Mouse (Mus musculus) thymus, adult 2 months (tissue): ENCODE measurements around the gene Nmt1. TPM values are rescaled to one million over a fixed set of nuclear protein-coding genes. Genes with fewer than 3 reads are reported as not detected.

Source experiments
- DNase-seq: peaks from one replicate; pipeline ENCODE4 v3.0.0; 2021
- H3K27ac ChIP-seq: fragments of 200-500 bp; 2 replicates; pipeline ENCODE4 v1.5.1; 2012; ENCODE audit warnings: low read length, control low read depth; ENCODE audit not compliant: control insufficient read depth, insufficient read depth
- H3K27me3 ChIP-seq: fragments of 200-500 bp; 2 replicates; pipeline ENCODE4 v1.6.1; 2012; ENCODE audit warnings: mild to moderate bottlenecking, low read length, moderate library complexity, mixed read lengths; ENCODE audit not compliant: control insufficient read depth, insufficient read depth
- H3K36me3 ChIP-seq: fragments of 200-500 bp; 2 replicates; pipeline ENCODE4 v1.6.1; 2012; ENCODE audit warnings: mild to moderate bottlenecking, low read length, moderate library complexity; ENCODE audit not compliant: control insufficient read depth, insufficient read depth
- H3K4me1 ChIP-seq: fragments of 200-500 bp; replicated peaks from 2 replicates; pipeline ENCODE4 v1.6.1; 2012; ENCODE audit warnings: low read length; ENCODE audit not compliant: control insufficient read depth, insufficient read depth
- H3K4me3 ChIP-seq: fragments of 200-500 bp; 2 replicates; pipeline ENCODE4 v1.5.1; 2012; ENCODE audit warnings: mild to moderate bottlenecking, low read length, control low read depth, moderate library complexity; ENCODE audit not compliant: control insufficient read depth, insufficient read depth
- CTCF ChIP-seq: fragments of 200-500 bp; IDR thresholded peaks from 2 replicates; pipeline ENCODE4 v1.5.1; 2012; ENCODE audit warnings: mild to moderate bottlenecking, control low read depth, low read length, moderate library complexity, borderline replicate concordance; ENCODE audit not compliant: control insufficient read depth, poor library complexity, insufficient read depth; ENCODE audit errors: extremely low read depth
- POLR2A ChIP-seq: fragments of 200-500 bp; IDR thresholded peaks from 2 replicates; pipeline ENCODE4 v1.6.1; 2012; ENCODE audit warnings: mild to moderate bottlenecking, low read length, control low read depth, moderate library complexity; ENCODE audit not compliant: control insufficient read depth, poor library complexity, insufficient read depth; ENCODE audit errors: extremely low read depth
- WGBS: fragments of 180-500 bp; shearing (Covaris S2); methylation state at CpG from one replicate; pipeline ENCODE4 v1.1.7; 2018; 5-methylcytosine and 5-hydroxymethylcytosine counted together
- polyA plus RNA-seq: library from polyadenylated mRNA; depleted of rRNA; stranded (reverse); fragments of >200 nt; gene quantifications from 2 replicates; pipeline ENCODE4 v1.2.3, GENCODE M21; 2012

Nmt1 gene
- polyA plus RNA-seq, 1 experiment, result 52.5 TPM

GRCm38 (mm10) chr11:102996991-102997770 lies 30.8 kb upstream of the Nmt1 start:
- no peaks in the 10 kb centered on the region; the same call in 1 of the 2 replicates for H3K27me3 ChIP-seq
- H3K4me3 ChIP-seq, result no peak overlapping the region
- no peak overlapping the region for H3K27ac ChIP-seq
- H3K36me3 ChIP-seq, result peaks cover 8% of the 10 kb centered on the region; the same call in 1 of the 2 replicates
- peaks cover 25% of the 10 kb centered on the region for H3K4me1 ChIP-seq
- no peak for DNase-seq
- WGBS, result 97% methylated on average over 12 of the region's 12 CpGs
- TF ChIP-seq CTCF (no peak), POLR2A (no peak)

- DNase-seq, result peak; percentile 13
- TF ChIP-seq CTCF (no peak), POLR2A (no peak)
- Histone ChIP-seq H3K27ac (peak overlapping the region; percentile 81), H3K36me3 (peaks cover 8% of the 10 kb centered on the region; the same call in 1 of the 2 replicates), H3K4me1 (peaks cover 25% of the 10 kb centered on the region), H3K27me3 (no peaks in the 10 kb centered on the region), H3K4me3 (no peak overlapping the region)
- 58% methylated on average over 7 of the region's 7 CpGs for WGBS
These were observed 29.8 kb upstream of the Nmt1 start for GRCm38 (mm10) chr11:102998254-102998576.

GRCm38 (mm10) chr11:102998577-102999316 lies 29.2 kb upstream of the Nmt1 start:
- H3K4me1 ChIP-seq, result peaks cover 25% of the 10 kb centered on the region
- no peaks in the 10 kb centered on the region for H3K27me3 ChIP-seq
- H3K36me3 ChIP-seq, result peaks cover 8% of the 10 kb centered on the region; the same call in 1 of the 2 replicates
- no peak overlapping the region for H3K4me3 ChIP-seq
- DNase-seq, result peak; percentile 31
- no peak for TF ChIP-seq POLR2A
- TF ChIP-seq CTCF, result no peak
- H3K27ac ChIP-seq, result peak overlapping the region; percentile 81
- WGBS, result 39% methylated on average over 14 of the region's 14 CpGs

GRCm38 (mm10) chr11:102999317-102999970 lies 28.5 kb upstream of the Nmt1 start:
- H3K27ac ChIP-seq, result peak overlapping the region; percentile 81
- no peak for DNase-seq
- no peak for TF ChIP-seq POLR2A
- no peak for TF ChIP-seq CTCF
- H3K4me1 ChIP-seq, result peaks cover 25% of the 10 kb centered on the region
- no peak overlapping the region for H3K4me3 ChIP-seq
- H3K36me3 ChIP-seq, result peaks cover 8% of the 10 kb centered on the region; the same call in 1 of the 2 replicates
- no peaks in the 10 kb centered on the region for H3K27me3 ChIP-seq
- 95% methylated on average over 14 of the region's 14 CpGs for WGBS

GRCm38 (mm10) chr11:103000111-103000510 lies 27.9 kb upstream of the Nmt1 start:
- no peak for TF ChIP-seq POLR2A
- TF ChIP-seq CTCF, result no peak
- Histone ChIP-seq H3K27me3 (no peaks in the 10 kb centered on the region), H3K4me3 (no peak overlapping the region), H3K27ac (peak overlapping the region; percentile 4; the same call in 1 of the 2 replicates), H3K4me1 (peaks cover 25% of the 10 kb centered on the region), H3K36me3 (peaks cover 8% of the 10 kb centered on the region; the same call in 1 of the 2 replicates)
- WGBS, result 98% methylated on average over 16 of the region's 16 CpGs
- DNase-seq, result no peak

GRCm38 (mm10) chr11:103001063-103001462 lies 26.9 kb upstream of the Nmt1 start:
- Histone ChIP-seq H3K27me3 (no peaks in the 10 kb centered on the region), H3K4me1 (peaks cover 25% of the 10 kb centered on the region), H3K36me3 (peaks cover 4% of the 10 kb centered on the region; the same call in 1 of the 2 replicates), H3K27ac (no peak overlapping the region), H3K4me3 (no peak overlapping the region)
- WGBS, result 97% methylated on average over 5 of the region's 5 CpGs
- no peak for DNase-seq
- no peak for TF ChIP-seq CTCF
- TF ChIP-seq POLR2A, result no peak
